Mouse (Mus musculus) lung, postnatal 0 days (tissue): Measurements from ENCODE around the gene Med26. TPM values are rescaled to one million over a fixed set of nuclear protein-coding genes. Genes with fewer than 3 reads are reported as not detected.
A peak's percentile ranks its signal among the peaks of the same experiment; 100 is the strongest.

ENCODE experiments used
- ATAC-seq: fragments of 200-750 bp; cut with Nextera tagmentation; 2 replicates; pipeline ENCODE4 v1.8.0; 2017; ENCODE audit warnings: moderate library complexity
- DNase-seq: peaks from one replicate; pipeline ENCODE4 v3.0.0-alpha.2; 2016; ENCODE audit warnings: low spot score
- H3K27ac ChIP-seq: fragments of 300-500 bp; sonication (generic); 2 replicates; pipeline ENCODE4 v1.5.1; 2014; ENCODE audit warnings: antibody characterized with exemption, mild to moderate bottlenecking, low read length, mixed read lengths
- H3K27me3 ChIP-seq: fragments of 300-500 bp; sonication (generic); replicated peaks from 2 replicates; pipeline ENCODE4 v1.6.1; 2014; ENCODE audit warnings: low read length, mixed read lengths; ENCODE audit not compliant: insufficient read depth
- H3K36me3 ChIP-seq: fragments of 300-500 bp; sonication (generic); 2 replicates; pipeline ENCODE4 v1.6.1; 2014; ENCODE audit warnings: low read length, mixed read lengths; ENCODE audit not compliant: insufficient read depth
- H3K4me1 ChIP-seq: fragments of 300-500 bp; sonication (generic); 2 replicates; pipeline ENCODE4 v1.6.1; 2014; ENCODE audit warnings: antibody characterized with exemption, low read depth, low read length, mixed read lengths; ENCODE audit not compliant: insufficient read depth
- H3K4me2 ChIP-seq: fragments of 300-500 bp; sonication (generic); replicated peaks from 2 replicates; pipeline ENCODE4 v1.6.1; 2014; ENCODE audit warnings: low read depth, mild to moderate bottlenecking, low read length, moderate library complexity, mixed read lengths
- H3K4me3 ChIP-seq: fragments of 300-500 bp; sonication (generic); 2 replicates; pipeline ENCODE4 v1.5.1; 2014; ENCODE audit warnings: low read depth, low read length
- H3K9ac ChIP-seq: fragments of 300-500 bp; sonication (generic); replicated peaks from 2 replicates; pipeline ENCODE4 v1.6.1; 2014; ENCODE audit warnings: low read depth, mild to moderate bottlenecking
- H3K9me3 ChIP-seq: fragments of 300-500 bp; sonication (generic); 2 replicates; pipeline ENCODE4 v1.6.1; 2016; ENCODE audit warnings: low read length, mixed read lengths
- CTCF ChIP-seq: IDR thresholded peaks from 2 replicates; pipeline ENCODE4 v1.5.1; 2016; ENCODE audit warnings: antibody characterized with exemption, mild to moderate bottlenecking
- EP300 ChIP-seq: IDR thresholded peaks from 2 replicates; pipeline ENCODE4 v1.6.1; 2016; ENCODE audit warnings: antibody characterized with exemption, mild to moderate bottlenecking, control low read depth
- WGBS: fragments of 180-500 bp; shearing (Covaris S2); extraction: QIAGEN DNeasy Blood & Tissue Kit; methylation state at CpG from one replicate; pipeline ENCODE4 v1.1.7; 2014; 5-methylcytosine and 5-hydroxymethylcytosine counted together
- polyA plus RNA-seq: library from polyadenylated mRNA; unstranded; fragments of >200 nt; fragmentation: Nextera tagmentation; extraction: Ambion mirVana; gene quantifications from 2 replicates; pipeline ENCODE4 v1.2.1, GENCODE M21; 2015

The Med26 gene
- polyA plus RNA-seq, 1 experiment from 2014 or later, result 9.6 TPM

DNA sequence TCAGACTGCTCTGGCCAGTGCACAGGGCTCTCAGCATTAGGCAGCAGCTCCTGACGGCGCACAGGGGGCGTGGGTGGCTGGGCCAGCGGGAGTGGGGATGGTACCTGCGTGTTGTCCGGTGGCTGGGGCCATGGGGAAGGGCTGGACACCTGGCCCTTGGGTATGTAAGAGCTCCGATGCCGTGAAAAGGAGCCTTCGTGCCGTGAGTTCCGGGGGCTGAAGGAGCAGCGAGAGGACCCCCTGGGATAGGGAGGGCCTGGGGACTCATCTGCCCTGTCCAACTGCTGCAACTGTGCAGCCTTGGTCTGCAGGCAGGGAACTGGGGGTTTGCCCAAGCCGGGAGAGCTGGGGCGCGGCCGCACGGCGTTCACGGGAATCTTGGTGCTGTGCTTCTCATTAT lies 51.9 kb downstream of the Med26 start:
- Histone ChIP-seq H3K9me3 (no peaks in the 10 kb centered on the region), H3K36me3 (peaks cover 21% of the 10 kb centered on the region), H3K27me3 (no peaks in the 10 kb centered on the region), H3K9ac (no peak overlapping the region), H3K4me2 (no peak overlapping the region), H3K27ac (no peak overlapping the region), H3K4me3 (no peak overlapping the region), H3K4me1 (no peaks in the 10 kb centered on the region; the same call in 1 of the 2 replicates)
- ATAC-seq (no peak), DNase-seq (no peak)
- TF ChIP-seq CTCF (no peak), EP300 (no peak)
- 89% methylated on average over 18 of the region's 19 CpGs for WGBS

DNA sequence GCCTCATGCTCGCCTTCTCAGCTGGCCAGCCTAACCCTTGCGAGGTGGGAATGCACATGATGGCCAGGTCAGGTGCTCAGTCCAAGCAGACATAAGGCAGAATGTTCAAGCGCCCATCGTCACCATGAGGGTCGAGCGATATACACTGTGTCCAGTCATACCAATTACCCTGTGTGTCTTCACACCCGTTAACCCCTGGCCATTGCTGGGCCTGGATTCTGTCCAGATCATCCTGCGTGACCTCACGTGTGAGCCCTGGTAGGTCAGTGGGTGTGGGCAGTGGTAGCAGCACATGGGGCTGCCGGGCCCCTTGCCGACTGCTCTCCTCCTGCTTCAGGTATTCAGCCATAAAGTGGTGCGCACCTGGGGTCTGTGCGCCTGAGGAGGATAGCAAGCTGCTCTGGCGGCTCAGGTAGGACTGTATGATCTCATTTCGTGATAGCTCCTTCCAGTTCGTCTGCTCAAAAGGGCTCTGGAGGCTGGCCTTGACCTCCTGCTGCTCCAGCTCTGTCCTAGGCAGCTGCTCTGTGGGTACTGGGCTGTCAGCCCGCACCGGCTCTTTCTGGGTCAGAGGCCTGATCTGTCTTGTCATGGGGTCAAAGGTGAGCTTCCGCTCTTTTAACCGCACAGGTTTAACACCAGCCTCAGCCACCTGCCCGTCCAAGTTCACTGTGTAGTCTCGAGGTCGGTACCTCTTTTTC lies 52.5 kb downstream of the Med26 start:
- no peak overlapping the region for H3K4me3 ChIP-seq

DNA sequence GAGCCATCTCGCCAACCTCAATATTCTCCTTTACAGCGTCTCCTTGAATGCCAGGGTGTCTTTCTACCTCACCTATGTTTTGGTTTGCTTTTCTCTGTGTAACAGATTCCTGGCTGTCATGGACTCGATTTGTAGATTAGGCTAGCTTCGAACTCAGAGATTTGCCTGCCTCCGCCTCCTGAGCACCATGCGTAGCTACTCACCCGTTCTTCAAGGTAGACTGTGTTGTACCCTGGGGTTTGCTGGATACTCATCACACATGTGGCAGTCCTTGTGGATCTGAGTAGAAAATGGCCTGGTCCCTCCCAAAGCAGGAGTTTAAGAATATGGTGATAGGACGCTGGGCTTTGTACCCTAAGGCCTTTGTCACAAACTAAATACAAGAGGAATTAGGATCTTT lies 54.7 kb downstream of the Med26 start:
- DNase-seq, result no peak
- no peaks in the 10 kb centered on the region; the same call in 1 of the 2 replicates for H3K4me1 ChIP-seq
- 5% methylated on average over 8 of the region's 8 CpGs for WGBS
- H3K27ac ChIP-seq, result peak overlapping the region; percentile 86
- H3K4me3 ChIP-seq, result peak overlapping the region; percentile 95
- H3K4me2 ChIP-seq, result peak overlapping the region; percentile 61
- peak overlapping the region; percentile 61 for H3K9ac ChIP-seq
- TF ChIP-seq CTCF (no peak), EP300 (no peak)
- H3K36me3 ChIP-seq, result peaks cover 21% of the 10 kb centered on the region
- no peaks in the 10 kb centered on the region for H3K9me3 ChIP-seq
- H3K27me3 ChIP-seq, result no peaks in the 10 kb centered on the region
- ATAC-seq, result no peak

More for the DNA sequence above, 52.5 kb downstream of the Med26 start:
- 84% methylated on average over 23 of the region's 23 CpGs for WGBS
- peaks cover 21% of the 10 kb centered on the region for H3K36me3 ChIP-seq
- no peak for DNase-seq
- H3K4me1 ChIP-seq, result no peaks in the 10 kb centered on the region; the same call in 1 of the 2 replicates
- TF ChIP-seq CTCF (no peak), EP300 (no peak)
- no peaks in the 10 kb centered on the region for H3K27me3 ChIP-seq
- H3K4me2 ChIP-seq, result no peak overlapping the region
- ATAC-seq, result no peak
- H3K27ac ChIP-seq, result no peak overlapping the region
- H3K9ac ChIP-seq, result no peak overlapping the region
- no peaks in the 10 kb centered on the region for H3K9me3 ChIP-seq

GRCm38 (mm10) chr8:72492622-72493081 lies 55.4 kb downstream of the Med26 start:
- Histone ChIP-seq H3K27me3 (no peaks in the 10 kb centered on the region), H3K4me2 (peak overlapping the region; percentile 87), H3K9ac (peak overlapping the region; percentile 84), H3K4me1 (no peaks in the 10 kb centered on the region; the same call in 1 of the 2 replicates), H3K27ac (peak overlapping the region; percentile 90), H3K4me3 (peak overlapping the region; percentile 95), H3K36me3 (peaks cover 21% of the 10 kb centered on the region), H3K9me3 (no peaks in the 10 kb centered on the region)
- WGBS, result 2% methylated on average over 48 of the region's 56 CpGs
- DNase-seq (peak; percentile 99), ATAC-seq (peak; percentile 98)
- TF ChIP-seq CTCF, result no peak
- TF ChIP-seq EP300, result peak; percentile 47; the same call in 1 of the 2 replicates

DNA sequence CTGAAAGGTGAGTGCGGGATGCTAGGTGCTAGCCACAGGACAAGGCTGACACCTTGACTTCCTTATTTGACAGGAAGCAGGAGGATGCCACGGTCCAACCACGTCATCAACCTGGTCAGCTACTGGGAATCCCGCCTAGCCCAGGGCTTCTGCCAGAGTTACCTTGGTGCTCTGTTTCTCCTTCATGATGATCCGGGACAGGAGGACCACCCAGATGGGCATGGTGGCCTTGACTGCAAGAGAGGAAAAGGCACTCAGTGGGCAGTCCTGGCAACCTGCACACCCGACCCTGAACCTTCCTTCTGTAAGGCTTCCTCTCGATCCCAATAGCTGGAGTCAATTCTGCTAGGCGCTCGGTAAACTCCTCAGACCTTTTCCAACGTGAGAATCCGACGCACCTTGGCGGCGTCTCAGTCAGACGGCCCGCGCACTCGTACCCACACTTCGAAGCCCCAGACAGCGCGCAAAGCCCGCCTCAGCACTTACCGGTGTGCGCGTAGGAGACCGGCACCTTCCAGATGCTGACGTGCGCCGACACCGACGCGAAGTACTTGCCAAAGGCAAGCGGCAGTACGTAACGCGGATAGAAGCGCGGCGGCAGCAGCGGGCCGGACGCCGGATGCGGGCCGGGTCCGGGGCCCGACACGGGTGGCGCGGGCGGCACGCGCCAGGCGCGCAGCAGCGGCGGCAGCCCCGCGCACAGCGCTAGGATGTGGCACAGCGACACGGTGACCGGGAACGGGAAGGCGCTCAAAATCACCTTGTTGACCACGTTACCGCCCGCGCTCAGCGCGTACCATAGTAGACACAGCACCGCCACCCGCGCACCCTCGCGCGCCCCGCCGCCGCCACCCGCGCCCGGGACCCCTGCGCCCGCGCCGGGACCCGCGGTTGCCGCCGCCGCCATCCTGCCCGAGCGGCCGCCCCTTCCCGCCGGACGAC lies 56.1 kb downstream of the Med26 start, which contains the start of gene Slc35e1:
Gene Slc35e1 (minus strand): TSS at position 935 of the 942 bp plus-strand sequence.
- peaks cover 20% of the 10 kb centered on the region for H3K36me3 ChIP-seq
- peak within 1 kb of the TSS; percentile 84 for H3K9ac ChIP-seq
- ATAC-seq (peak; percentile 22), DNase-seq (peak; percentile 58)
- peak within 1 kb of the TSS; percentile 87 for H3K4me2 ChIP-seq
- peak within 1 kb of the TSS; percentile 95 for H3K4me3 ChIP-seq
- WGBS, result under 1% methylated on average over 62 of the region's 98 CpGs
- peak within 1 kb of the TSS; percentile 90 for H3K27ac ChIP-seq
- H3K4me1 ChIP-seq, result no peaks in the 10 kb centered on the region; the same call in 1 of the 2 replicates
- H3K9me3 ChIP-seq, result no peaks in the 10 kb centered on the region
- no peaks in the 10 kb centered on the region for H3K27me3 ChIP-seq
- TF ChIP-seq CTCF (no peak), EP300 (no peak)

- 69% methylated on average over 2 of the region's 2 CpGs for WGBS
- Histone ChIP-seq H3K4me1 (no peaks in the 10 kb centered on the region; the same call in 1 of the 2 replicates), H3K4me3 (no peak overlapping the region; the same call in 1 of the 2 replicates), H3K27ac (no peak overlapping the region; the same call in 1 of the 2 replicates), H3K4me2 (peak overlapping the region; percentile 87), H3K9ac (no peak overlapping the region; the same call in 1 of the 2 replicates), H3K36me3 (peaks cover 11% of the 10 kb centered on the region), H3K27me3 (no peaks in the 10 kb centered on the region), H3K9me3 (no peaks in the 10 kb centered on the region)
- ATAC-seq (no peak), DNase-seq (no peak)
- TF ChIP-seq EP300, result no peak
- no peak for TF ChIP-seq CTCF
These were observed 57.1 kb downstream of the Med26 start for GRCm38 (mm10) chr8:72491017-72491416.
